Mouse (Mus musculus): ENCODE data around the gene Pcbd2.

DNA sequence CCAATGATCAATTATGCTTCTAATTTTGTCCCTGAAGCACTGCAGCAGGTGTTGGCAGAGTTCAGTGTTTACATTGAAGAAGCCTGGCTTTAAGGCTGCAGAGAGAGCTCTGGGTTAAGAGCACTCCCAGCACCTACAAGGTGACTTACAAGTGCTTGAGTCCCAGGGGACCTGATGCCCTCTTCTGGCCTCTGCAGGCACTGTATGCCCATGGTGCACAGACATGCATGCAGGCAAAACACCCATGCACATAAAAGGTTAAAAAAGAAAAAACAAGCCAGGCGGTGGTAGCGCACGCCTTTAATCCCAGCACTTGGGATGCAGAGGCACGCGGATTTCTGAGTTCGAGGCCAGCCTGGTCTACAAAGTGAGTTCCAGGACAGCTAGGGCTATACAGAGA lies 30.5 kb downstream of the Pcbd2 start:
- TF ChIP-seq GATA1 (IDR thresholded peaks at IDR 0.05; ENCODE audit: low read length): no peak
- TF ChIP-seq TAL1 (IDR thresholded peaks at IDR 0.05; ENCODE audit: low read length): no peak
